Mouse (Mus musculus): ENCODE measurements around the gene Il17re. TPM values are rescaled to one million over a fixed set of nuclear protein-coding genes. Genes with fewer than 3 reads are reported as not detected.

Gene Il17re
- polyA plus RNA-seq, 1 experiment from 2014 or later = 12.0 TPM

- no peak for ATAC-seq (ENCODE audit: insufficient read depth)
- Histone ChIP-seq H3K9me3 (ENCODE audit: low read depth, low read length) (no peaks in the 10 kb centered on the region), H3K4me3 (ENCODE audit: low read depth, low read length) (no peak overlapping the region), H3K4me2 (no peak overlapping the region), H3K27me3 (ENCODE audit: insufficient read depth, low read length) (no peaks in the 10 kb centered on the region), H3K36me3 (ENCODE audit: insufficient read depth) (no peaks in the 10 kb centered on the region), H3K27ac (ENCODE audit: low read depth) (no peak overlapping the region), H3K4me1 (ENCODE audit: insufficient read depth) (no peaks in the 10 kb centered on the region), H3K9ac (no peak overlapping the region)
- no peak for DNase-seq
- WGBS = 89% methylated on average over 4 of the region's 4 CpGs
- no peak for TF ChIP-seq CTCF (IDR thresholded peaks at IDR 0.05; ENCODE audit: low read depth)
Observed at GRCm38 (mm10) chr6:113426696-113427095, 31.6 kb upstream of the Il17re start.

- Histone ChIP-seq H3K9me3 (ENCODE audit: low read depth, low read length) (no peaks in the 10 kb centered on the region), H3K36me3 (ENCODE audit: insufficient read depth) (no peaks in the 10 kb centered on the region), H3K27me3 (ENCODE audit: insufficient read depth, low read length) (no peaks in the 10 kb centered on the region), H3K27ac (ENCODE audit: low read depth) (no peak overlapping the region), H3K4me3 (ENCODE audit: low read depth, low read length) (no peak overlapping the region), H3K9ac (no peak overlapping the region), H3K4me1 (ENCODE audit: insufficient read depth) (no peaks in the 10 kb centered on the region), H3K4me2 (no peak overlapping the region)
- DNase-seq (peak; percentile 62), ATAC-seq (ENCODE audit: insufficient read depth) (no peak)
- peak; percentile 78 for TF ChIP-seq CTCF (IDR thresholded peaks at IDR 0.05; ENCODE audit: low read depth)
- 61% methylated on average over 3 of the region's 3 CpGs for WGBS
Observed at GRCm38 (mm10) chr6:113427397-113427796, 30.9 kb upstream of the Il17re start.

- H3K27me3 ChIP-seq (ENCODE audit: insufficient read depth, low read length) = no peaks in the 10 kb centered on the region
- H3K4me1 ChIP-seq (ENCODE audit: insufficient read depth) = no peaks in the 10 kb centered on the region
- no peak overlapping the region for H3K9ac ChIP-seq
- no peak for ATAC-seq (ENCODE audit: insufficient read depth)
- no peaks in the 10 kb centered on the region for H3K36me3 ChIP-seq (ENCODE audit: insufficient read depth)
- H3K4me2 ChIP-seq = no peak overlapping the region
- WGBS = 79% methylated on average over 16 of the region's 16 CpGs
- no peak overlapping the region for H3K4me3 ChIP-seq (ENCODE audit: low read depth, low read length)
- no peaks in the 10 kb centered on the region for H3K9me3 ChIP-seq (ENCODE audit: low read depth, low read length)
- no peak overlapping the region for H3K27ac ChIP-seq (ENCODE audit: low read depth)
- DNase-seq = no peak
- no peak for TF ChIP-seq CTCF (IDR thresholded peaks at IDR 0.05; ENCODE audit: low read depth)
Observed at GRCm38 (mm10) chr6:113428006-113428405, 30.3 kb upstream of the Il17re start.

- Histone ChIP-seq H3K27ac (ENCODE audit: low read depth) (no peak overlapping the region), H3K4me1 (ENCODE audit: insufficient read depth) (no peaks in the 10 kb centered on the region), H3K4me2 (no peak overlapping the region), H3K27me3 (ENCODE audit: insufficient read depth, low read length) (no peaks in the 10 kb centered on the region), H3K9me3 (ENCODE audit: low read depth, low read length) (no peaks in the 10 kb centered on the region), H3K9ac (no peak overlapping the region), H3K4me3 (ENCODE audit: low read depth, low read length) (no peak overlapping the region), H3K36me3 (ENCODE audit: insufficient read depth) (no peaks in the 10 kb centered on the region)
- 71% methylated on average over 3 of the region's 3 CpGs for WGBS
- no peak for DNase-seq
- no peak for TF ChIP-seq CTCF (IDR thresholded peaks at IDR 0.05; ENCODE audit: low read depth)
- ATAC-seq (ENCODE audit: insufficient read depth) = no peak
Observed at GRCm38 (mm10) chr6:113429965-113430364, 28.3 kb upstream of the Il17re start.

- no peak overlapping the region for H3K4me3 ChIP-seq (ENCODE audit: low read depth, low read length)
- TF ChIP-seq CTCF (IDR thresholded peaks at IDR 0.05; ENCODE audit: low read depth) = no peak
- DNase-seq (no peak), ATAC-seq (ENCODE audit: insufficient read depth) (no peak)
- no peaks in the 10 kb centered on the region for H3K9me3 ChIP-seq (ENCODE audit: low read depth, low read length)
- no peaks in the 10 kb centered on the region for H3K27me3 ChIP-seq (ENCODE audit: insufficient read depth, low read length)
- H3K36me3 ChIP-seq (ENCODE audit: insufficient read depth) = no peaks in the 10 kb centered on the region
- no peaks in the 10 kb centered on the region for H3K4me1 ChIP-seq (ENCODE audit: insufficient read depth)
- no peak overlapping the region for H3K27ac ChIP-seq (ENCODE audit: low read depth)
- H3K9ac ChIP-seq = no peak overlapping the region
- H3K4me2 ChIP-seq = no peak overlapping the region
- WGBS = 48% methylated on average over 3 of the region's 3 CpGs
Observed at GRCm38 (mm10) chr6:113430846-113431245, 27.4 kb upstream of the Il17re start.

GRCm38 (mm10) chr6:113431801-113432200, 26.5 kb upstream of the Il17re start:
- 51% methylated on average over 3 of the region's 3 CpGs for WGBS
- TF ChIP-seq CTCF (IDR thresholded peaks at IDR 0.05; ENCODE audit: low read depth) = no peak

GRCm38 (mm10) chr6:113433661-113434060, 24.6 kb upstream of the Il17re start:
- Histone ChIP-seq H3K36me3 (ENCODE audit: insufficient read depth) (no peaks in the 10 kb centered on the region), H3K9me3 (ENCODE audit: low read depth, low read length) (no peaks in the 10 kb centered on the region), H3K27ac (ENCODE audit: low read depth) (no peak overlapping the region), H3K4me3 (ENCODE audit: low read depth, low read length) (no peak overlapping the region), H3K27me3 (ENCODE audit: insufficient read depth, low read length) (no peaks in the 10 kb centered on the region), H3K9ac (no peak overlapping the region), H3K4me2 (no peak overlapping the region), H3K4me1 (ENCODE audit: insufficient read depth) (no peaks in the 10 kb centered on the region)
- ATAC-seq (ENCODE audit: insufficient read depth) = no peak
- DNase-seq = no peak
- TF ChIP-seq CTCF (IDR thresholded peaks at IDR 0.05; ENCODE audit: low read depth) = no peak
- WGBS = 63% methylated on average over 3 of the region's 3 CpGs

More at GRCm38 (mm10) chr6:113431801-113432200, 26.5 kb upstream of the Il17re start:
- Histone ChIP-seq H3K27ac (ENCODE audit: low read depth) (no peak overlapping the region), H3K9ac (no peak overlapping the region), H3K36me3 (ENCODE audit: insufficient read depth) (no peaks in the 10 kb centered on the region), H3K4me1 (ENCODE audit: insufficient read depth) (no peaks in the 10 kb centered on the region), H3K4me3 (ENCODE audit: low read depth, low read length) (no peak overlapping the region), H3K9me3 (ENCODE audit: low read depth, low read length) (no peaks in the 10 kb centered on the region), H3K27me3 (ENCODE audit: insufficient read depth, low read length) (no peaks in the 10 kb centered on the region), H3K4me2 (no peak overlapping the region)
- ATAC-seq (ENCODE audit: insufficient read depth) (no peak), DNase-seq (no peak)

GRCm38 (mm10) chr6:113434691-113435090, 23.6 kb upstream of the Il17re start:
- 69% methylated on average over 7 of the region's 7 CpGs for WGBS
- no peak for TF ChIP-seq CTCF (IDR thresholded peaks at IDR 0.05; ENCODE audit: low read depth)
- Histone ChIP-seq H3K27ac (ENCODE audit: low read depth) (no peak overlapping the region), H3K9ac (no peak overlapping the region), H3K27me3 (ENCODE audit: insufficient read depth, low read length) (no peaks in the 10 kb centered on the region), H3K4me3 (ENCODE audit: low read depth, low read length) (no peak overlapping the region), H3K9me3 (ENCODE audit: low read depth, low read length) (no peaks in the 10 kb centered on the region), H3K36me3 (ENCODE audit: insufficient read depth) (no peaks in the 10 kb centered on the region), H3K4me1 (ENCODE audit: insufficient read depth) (no peaks in the 10 kb centered on the region), H3K4me2 (no peak overlapping the region)
- ATAC-seq (ENCODE audit: insufficient read depth) (no peak), DNase-seq (no peak)

Data from lung, embryonic 14.5 days (tissue).